In the genomic region with DNA sequence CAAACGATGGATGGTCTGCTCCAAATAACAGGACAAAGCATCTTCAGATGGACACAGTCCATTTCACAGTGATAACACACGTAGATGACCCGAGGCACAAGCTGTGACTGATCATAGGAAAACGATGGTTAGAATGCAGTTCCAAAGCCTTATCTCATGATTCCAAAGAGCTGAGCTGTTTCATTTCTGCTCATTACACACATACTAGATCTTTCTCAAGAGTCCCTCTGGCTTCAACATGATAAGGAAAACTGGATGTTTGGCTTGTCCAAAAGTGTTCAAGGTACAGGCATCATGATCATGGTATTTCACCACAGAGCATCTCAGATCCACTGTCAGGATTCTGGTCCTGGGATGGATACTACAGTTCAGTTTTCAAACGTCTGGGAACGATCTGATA, we compare ENCODE assay signal across 24 mouse cellular contexts. TPM values are rescaled to one million over a fixed set of nuclear protein-coding genes. Genes with fewer than 3 reads are reported as not detected.
DNase-seq lines count a peak whose midpoint lies in the region; ATAC-seq and TF ChIP-seq lines count a peak whose summit lies in the region.
"Had no signal": no experiment of that assay in that cellular context is flagged by ENCODE, and none has a peak within 500 bp of the region (broad histone marks: within the 10 kb centered on the region; RNA-seq: fewer than 3 reads in every experiment).

No protein-coding gene starts in this region.

- no peak for TF ChIP-seq EP300 in stomach, postnatal 0 days (optimal IDR thresholded peaks at IDR 0.05)

- H3K36me3 ChIP-seq in stomach, postnatal 0 days (ENCODE audit: control insufficient read depth, insufficient read depth, low read length): peaks cover 8% of the 10 kb centered on the region

- no peak overlapping the region for H3K4me3 ChIP-seq in stomach, postnatal 0 days (ENCODE audit: low read depth, low read length)

- no peak overlapping the region for H3K27ac ChIP-seq in stomach, postnatal 0 days (replicated peaks)

- peak; percentile 24 for DNase-seq in c-Kit-negative CD71-positive TER-119-positive erythroid progenitor cells, embryonic 14.5 days (ENCODE audit: low read depth, low spot score)
- DNase-seq in c-Kit-positive CD71-positive TER-119-negative erythroid progenitor cells, embryonic 14.5 days (ENCODE audit: low read depth): peak; percentile 72
- DNase-seq in c-Kit-positive CD71-positive TER-119-positive erythroid progenitor cells, embryonic 14.5 days (ENCODE audit: low spot score): peak; percentile 69
- DNase-seq in layer of hippocampus, postnatal 10 days (ENCODE audit: low spot score in 2 of 2): no peak
- no peak for DNase-seq in stomach, postnatal 0 days (ENCODE audit: low spot score)
- DNase-seq: adrenal gland, adult 2 months; adrenal gland, adult 8-10 months; adrenal gland, postnatal 10 days; adrenal gland, postnatal 14 days; adrenal gland, postnatal 25 days; adrenal gland, postnatal 36 days; B cell, adult 2 months; cerebellum, adult 11 months; cerebellum, adult 11-12 months; cerebellum, adult 18-20 months; cerebellum, adult 2 months; cerebellum, adult 8-10 months; cerebellum, adult 9-10 months had no signal

- no peaks in the 10 kb centered on the region for H3K4me1 ChIP-seq in stomach, postnatal 0 days (replicated peaks; ENCODE audit: control insufficient read depth, insufficient read depth)

- H3K9ac ChIP-seq in stomach, postnatal 0 days (ENCODE audit: low read length): no peak overlapping the region

- no peaks in the 10 kb centered on the region for H3K9me3 ChIP-seq in stomach, postnatal 0 days (ENCODE audit: control insufficient read depth, low read length)
- H3K9me3 ChIP-seq: G1E had no signal

- no peak for TF ChIP-seq CTCF in stomach, postnatal 0 days (IDR thresholded peaks at IDR 0.05; ENCODE audit: low read depth)

- H3K4me2 ChIP-seq in stomach, postnatal 0 days (replicated peaks; ENCODE audit: low read depth): no peak overlapping the region

- no peaks in the 10 kb centered on the region for H3K27me3 ChIP-seq in stomach, postnatal 0 days (ENCODE audit: control insufficient read depth, insufficient read depth, low read length)
- H3K27me3 ChIP-seq: CH12.LX, Patski had no signal

- ATAC-seq in stomach, postnatal 0 days (ENCODE audit: low FRiP score, low TSS enrichment): no peak
- ATAC-seq in inflammation-experienced regulatory T-cells, adult 6 months: no peak
- ATAC-seq: activated CD4-positive, CD25-positive, alpha-beta regulatory T cell, adult 4 months; CD4-positive, CD25-positive, alpha-beta regulatory T cell, adult 4 months; Patski had no signal

- 74% methylated on average over 6 of the region's 6 CpGs for WGBS in stomach, postnatal 0 days

RNA-seq across cellular contexts. Expression of a gene that starts 3.8 kb away (rescaled TPM):
- 10 to 100 TPM; 30.5 to 32.9 TPM for total RNA-seq in layer of hippocampus, postnatal 10 days (2021)
- polyA plus RNA-seq in stomach, postnatal 0 days (2015; fragmentation: Nextera tagmentation; extraction: Ambion mirVana): 14.6 and 15.5 TPM in 2 replicates
- polyA plus RNA-seq in inflammation-experienced regulatory T-cells, adult 6 months (2017; shearing (Covaris generic)): 10 to 100 TPM; 10.1 to 18.5 (median 14.4) TPM

RNA-seq across cellular contexts. Expression of a gene that starts 23.8 kb away (rescaled TPM):
- 10 to 100 TPM; 39.4 to 44.2 TPM for total RNA-seq in layer of hippocampus, postnatal 10 days (2021)
- polyA plus RNA-seq in stomach, postnatal 0 days (2015; fragmentation: Nextera tagmentation; extraction: Ambion mirVana): 16.0 and 16.3 TPM in 2 replicates
- 10 to 100 TPM; 30.8 to 37.8 (median 37.2) TPM for polyA plus RNA-seq in inflammation-experienced regulatory T-cells, adult 6 months (2017; shearing (Covaris generic))

RNA-seq across cellular contexts. Expression of a gene that starts 32.2 kb away (rescaled TPM):
- 10 to 100 TPM; 24.3 to 25.3 TPM for total RNA-seq in layer of hippocampus, postnatal 10 days (2021)
- 44.6 and 48.9 TPM in 2 replicates for polyA plus RNA-seq in stomach, postnatal 0 days (2015; fragmentation: Nextera tagmentation; extraction: Ambion mirVana)
- polyA plus RNA-seq in inflammation-experienced regulatory T-cells, adult 6 months (2017; shearing (Covaris generic)): 10 to 100 TPM; 33.5 to 34.0 (median 33.6) TPM

Comparison
In these comparisons a context has a peak if more than half of its experiments do, and no peak if none do; other contexts are left out.
1. DNase-seq: peak in c-Kit-negative CD71-positive TER-119-positive erythroid progenitor cells, embryonic 14.5 days (single experiment), c-Kit-positive CD71-positive TER-119-negative erythroid progenitor cells, embryonic 14.5 days (single experiment) and c-Kit-positive CD71-positive TER-119-positive erythroid progenitor cells, embryonic 14.5 days (single experiment); none in layer of hippocampus, postnatal 10 days (0 of 2) and stomach, postnatal 0 days (single experiment).